Mouse (Mus musculus) regulatory T cell (primary cell): ENCODE measurements at regions not wholly inside any gene's neighbourhood (a gene's known extent, or its start where the extent isn't known, plus 50 kb on each side); places are given as distances from the start of the nearest gene placed in this dataset.

Experiments
- in situ Hi-C: fragments of 300-600 bp; cut with MboI, MseI; formaldehyde crosslinking; loops from one replicate; pipeline ENCODE4 v1.15.1; 2025; ENCODE audit warnings: high pct_unique_total_duplicates

GRCm38 (mm10) chr2:82360224-82360623 is 307.2 kb downstream of the Zfp804a start:
- in situ Hi-C loops = no loop called here

- in situ Hi-C loops = loop anchor here (10.0 kb wide), 1 partner anchor 418 kb away; no protein-coding TSS in a partner anchor
Measured at GRCm38 (mm10) chr2:82373152-82373551, 320.1 kb downstream of the Zfp804a start.

GRCm38 (mm10) chr2:82378476-82378875 is 325.5 kb downstream of the Zfp804a start:
- in situ Hi-C loops = loop anchor here (10.0 kb wide), 1 partner anchor 424 kb away; no protein-coding TSS in a partner anchor

GRCm38 (mm10) chr2:82385123-82385522 is 332.1 kb downstream of the Zfp804a start:
- in situ Hi-C loops = no loop called here

GRCm38 (mm10) chr2:82387744-82388143 is 334.7 kb downstream of the Zfp804a start:
- in situ Hi-C loops = no loop called here

- in situ Hi-C loops = no loop called here
Measured at GRCm38 (mm10) chr2:82395426-82395825, 342.4 kb downstream of the Zfp804a start.

GRCm38 (mm10) chr2:82445706-82446105 is 392.7 kb downstream of the Zfp804a start:
- in situ Hi-C loops = no loop called here

GRCm38 (mm10) chr2:82455743-82456142 is 402.7 kb downstream of the Zfp804a start:
- in situ Hi-C loops = no loop called here
